Mouse (Mus musculus): Measurements from ENCODE around the gene Wdr83os. TPM values are rescaled to one million over a fixed set of nuclear protein-coding genes. Genes with fewer than 3 reads are reported as not detected.

Gene Wdr83os
- polyA plus RNA-seq, 2 experiments: 87.2 to 139 TPM

GRCm38 (mm10) chr8:85096196-85096595 lies 15.7 kb downstream of the Wdr83os start:
- DNase-seq (ENCODE audit: low spot score): no peak
- 93% methylated on average over 16 of the region's 16 CpGs for WGBS
- peaks cover 51% of the 10 kb centered on the region for H3K36me3 ChIP-seq (ENCODE audit: control insufficient read depth, insufficient read depth, low read length)

GRCm38 (mm10) chr8:85096850-85097249 lies 16.3 kb downstream of the Wdr83os start:
- Histone ChIP-seq H3K27ac (replicated peaks; ENCODE audit: low read depth, low read length) (no peak overlapping the region), H3K9me3 (ENCODE audit: control insufficient read depth, low read length) (no peaks in the 10 kb centered on the region), H3K4me3 (replicated peaks; ENCODE audit: low read length) (no peak overlapping the region), H3K4me1 (ENCODE audit: control insufficient read depth, insufficient read depth, low read length) (no peaks in the 10 kb centered on the region), H3K36me3 (ENCODE audit: control insufficient read depth, insufficient read depth, low read length) (peaks cover 51% of the 10 kb centered on the region), H3K4me2 (replicated peaks; ENCODE audit: low read depth, low read length, severe bottlenecking) (no peak overlapping the region), H3K27me3 (ENCODE audit: control insufficient read depth, insufficient read depth, low read length) (no peaks in the 10 kb centered on the region), H3K9ac (ENCODE audit: low read depth, low read length, severe bottlenecking) (no peak overlapping the region)
- TF ChIP-seq POLR2A (IDR thresholded peaks at IDR 0.05; ENCODE audit: borderline replicate concordance, extremely low read depth, insufficient read depth, insufficient read length): no peak
- WGBS: 93% methylated on average over 4 of the region's 4 CpGs
- ATAC-seq (ENCODE audit: low FRiP score, low read depth) (no peak), DNase-seq (ENCODE audit: low spot score) (no peak)

More at GRCm38 (mm10) chr8:85096196-85096595, 15.7 kb downstream of the Wdr83os start:
- Histone ChIP-seq H3K4me1 (ENCODE audit: control insufficient read depth, insufficient read depth, low read length) (no peaks in the 10 kb centered on the region), H3K4me2 (replicated peaks; ENCODE audit: low read depth, low read length, severe bottlenecking) (no peak overlapping the region), H3K27me3 (ENCODE audit: control insufficient read depth, insufficient read depth, low read length) (no peaks in the 10 kb centered on the region), H3K9me3 (ENCODE audit: control insufficient read depth, low read length) (no peaks in the 10 kb centered on the region), H3K4me3 (replicated peaks; ENCODE audit: low read length) (no peak overlapping the region), H3K9ac (ENCODE audit: low read depth, low read length, severe bottlenecking) (no peak overlapping the region), H3K27ac (replicated peaks; ENCODE audit: low read depth, low read length) (no peak overlapping the region)
- ATAC-seq (ENCODE audit: low FRiP score, low read depth): no peak
- TF ChIP-seq POLR2A (IDR thresholded peaks at IDR 0.05; ENCODE audit: borderline replicate concordance, extremely low read depth, insufficient read depth, insufficient read length): no peak

GRCm38 (mm10) chr8:85100076-85100665 lies 19.6 kb downstream of the Wdr83os start:
- Histone ChIP-seq H3K9me3 (ENCODE audit: control insufficient read depth, low read length) (no peaks in the 10 kb centered on the region), H3K4me2 (replicated peaks; ENCODE audit: low read depth, low read length, severe bottlenecking) (no peak overlapping the region), H3K4me3 (replicated peaks; ENCODE audit: low read length) (no peak overlapping the region), H3K4me1 (ENCODE audit: control insufficient read depth, insufficient read depth, low read length) (no peaks in the 10 kb centered on the region), H3K27me3 (ENCODE audit: control insufficient read depth, insufficient read depth, low read length) (no peaks in the 10 kb centered on the region), H3K27ac (replicated peaks; ENCODE audit: low read depth, low read length) (no peak overlapping the region), H3K36me3 (ENCODE audit: control insufficient read depth, insufficient read depth, low read length) (peaks cover 34% of the 10 kb centered on the region), H3K9ac (ENCODE audit: low read depth, low read length, severe bottlenecking) (no peak overlapping the region)
- no peak for DNase-seq (ENCODE audit: low spot score)
- WGBS: 80% methylated on average over 4 of the region's 4 CpGs
- no peak for ATAC-seq (ENCODE audit: low FRiP score, low read depth)
- no peak for TF ChIP-seq POLR2A (IDR thresholded peaks at IDR 0.05; ENCODE audit: borderline replicate concordance, extremely low read depth, insufficient read depth, insufficient read length)

GRCm38 (mm10) chr8:85113241-85113640 lies 32.7 kb downstream of the Wdr83os start:
- no peaks in the 10 kb centered on the region; the same call in 1 of the 2 replicates for H3K9me3 ChIP-seq (ENCODE audit: control insufficient read depth, low read length)
- H3K27ac ChIP-seq (replicated peaks; ENCODE audit: low read depth, low read length): no peak overlapping the region
- H3K4me2 ChIP-seq (replicated peaks; ENCODE audit: low read depth, low read length, severe bottlenecking): no peak overlapping the region
- no peaks in the 10 kb centered on the region for H3K4me1 ChIP-seq (ENCODE audit: control insufficient read depth, insufficient read depth, low read length)
- no peak overlapping the region for H3K4me3 ChIP-seq (replicated peaks; ENCODE audit: low read length)
- DNase-seq (ENCODE audit: low spot score) (no peak), ATAC-seq (ENCODE audit: low FRiP score, low read depth) (no peak)
- no peak for TF ChIP-seq POLR2A (IDR thresholded peaks at IDR 0.05; ENCODE audit: borderline replicate concordance, extremely low read depth, insufficient read depth, insufficient read length)
- H3K36me3 ChIP-seq (ENCODE audit: control insufficient read depth, insufficient read depth, low read length): peaks cover 27% of the 10 kb centered on the region
- 95% methylated on average over 10 of the region's 10 CpGs for WGBS
- no peaks in the 10 kb centered on the region for H3K27me3 ChIP-seq (ENCODE audit: control insufficient read depth, insufficient read depth, low read length)
- no peak overlapping the region for H3K9ac ChIP-seq (ENCODE audit: low read depth, low read length, severe bottlenecking)

- Histone ChIP-seq H3K27ac (replicated peaks; ENCODE audit: low read depth, low read length) (no peak overlapping the region), H3K27me3 (ENCODE audit: control insufficient read depth, insufficient read depth, low read length) (no peaks in the 10 kb centered on the region), H3K9me3 (ENCODE audit: control insufficient read depth, low read length) (no peaks in the 10 kb centered on the region), H3K36me3 (ENCODE audit: control insufficient read depth, insufficient read depth, low read length) (peaks cover 17% of the 10 kb centered on the region), H3K4me3 (replicated peaks; ENCODE audit: low read length) (no peak overlapping the region), H3K4me2 (replicated peaks; ENCODE audit: low read depth, low read length, severe bottlenecking) (no peak overlapping the region), H3K9ac (ENCODE audit: low read depth, low read length, severe bottlenecking) (no peak overlapping the region), H3K4me1 (ENCODE audit: control insufficient read depth, insufficient read depth, low read length) (no peaks in the 10 kb centered on the region)
- TF ChIP-seq POLR2A (IDR thresholded peaks at IDR 0.05; ENCODE audit: borderline replicate concordance, extremely low read depth, insufficient read depth, insufficient read length): no peak
- DNase-seq (ENCODE audit: low spot score) (no peak), ATAC-seq (ENCODE audit: low FRiP score, low read depth) (no peak)
- 76% methylated on average over 4 of the region's 4 CpGs for WGBS
Observed at GRCm38 (mm10) chr8:85115501-85115900, 35.0 kb downstream of the Wdr83os start.
